In genomic region chr3:84218498-84218897, GRCm38 (mm10) we compare ENCODE assay signal across 12 mouse cellular contexts. TPM values are rescaled to one million over a fixed set of nuclear protein-coding genes. Genes with fewer than 3 reads are reported as not detected.
DNase-seq lines count a peak whose midpoint lies in the region; ATAC-seq lines count a peak whose summit lies in the region.
"Had no signal": no experiment of that assay in that cellular context is flagged by ENCODE, and none has a peak within 500 bp of the region (broad histone marks: within the 10 kb centered on the region; RNA-seq: fewer than 3 reads in every experiment).

No protein-coding gene starts in this region.

- peaks cover 68% of the 10 kb centered on the region for H3K4me1 ChIP-seq in embryonic facial prominence, embryonic 13.5 days
- H3K4me1 ChIP-seq in hindbrain, embryonic 12.5 days: peaks cover 57% of the 10 kb centered on the region
- peaks cover 66% of the 10 kb centered on the region for H3K4me1 ChIP-seq in midbrain, embryonic 15.5 days
- H3K4me1 ChIP-seq in kidney, embryonic 14.5 days (ENCODE audit: control insufficient read depth, insufficient read depth, low read length): peaks cover 14% of the 10 kb centered on the region; the same call in 1 of the 2 replicates

- 31% methylated on average over 2 of the region's 2 CpGs for WGBS in embryonic facial prominence, embryonic 13.5 days
- 42% methylated on average over 2 of the region's 2 CpGs for WGBS in hindbrain, embryonic 12.5 days
- WGBS in midbrain, embryonic 15.5 days: 44% methylated on average over 2 of the region's 2 CpGs
- WGBS in kidney, embryonic 14.5 days: 62% methylated on average over 2 of the region's 2 CpGs

- H3K27me3 ChIP-seq in embryonic facial prominence, embryonic 13.5 days: no peaks in the 10 kb centered on the region
- H3K27me3 ChIP-seq in hindbrain, embryonic 12.5 days: no peaks in the 10 kb centered on the region
- H3K27me3 ChIP-seq in midbrain, embryonic 15.5 days (replicated peaks): no peaks in the 10 kb centered on the region
- no peaks in the 10 kb centered on the region for H3K27me3 ChIP-seq in kidney, embryonic 14.5 days (ENCODE audit: control insufficient read depth, insufficient read depth, low read length)

- ATAC-seq in embryonic facial prominence, embryonic 13.5 days (ENCODE audit: insufficient number of reproducible peaks, insufficient read depth, low FRiP score, low TSS enrichment, low read depth): no peak
- ATAC-seq in hindbrain, embryonic 12.5 days (ENCODE audit: low FRiP score): no peak
- no peak for ATAC-seq in midbrain, embryonic 15.5 days (replicated peaks)
- ATAC-seq in kidney, embryonic 14.5 days (ENCODE audit: low FRiP score, low TSS enrichment): no peak

- 0 out of 2 replicates have a peak overlapping the region, but pooled peaks have one; percentile 52 for H3K9ac ChIP-seq in embryonic facial prominence, embryonic 13.5 days
- peak overlapping the region; percentile 44; the same call in 1 of the 2 replicates for H3K9ac ChIP-seq in hindbrain, embryonic 12.5 days
- H3K9ac ChIP-seq in midbrain, embryonic 15.5 days: peak overlapping the region; percentile 34
- H3K9ac ChIP-seq in kidney, embryonic 14.5 days (ENCODE audit: low read depth, low read length): no peak overlapping the region
- H3K9ac ChIP-seq: liver, embryonic 14.5 days had no signal

- no peaks in the 10 kb centered on the region for H3K36me3 ChIP-seq in embryonic facial prominence, embryonic 13.5 days
- no peaks in the 10 kb centered on the region for H3K36me3 ChIP-seq in hindbrain, embryonic 12.5 days
- H3K36me3 ChIP-seq in midbrain, embryonic 15.5 days (replicated peaks): no peaks in the 10 kb centered on the region
- H3K36me3 ChIP-seq in kidney, embryonic 14.5 days (ENCODE audit: control insufficient read depth, insufficient read depth, low read length): no peaks in the 10 kb centered on the region

- peak; percentile 63 for DNase-seq in NIH3T3 (ENCODE audit: low read depth)
- no peak for DNase-seq in right cerebral cortex, postnatal 14 days
- no peak for DNase-seq in lung, postnatal 14 days
- DNase-seq: kidney, adult 8-10 months; thymus, adult 2 months had no signal

- H3K9me3 ChIP-seq in embryonic facial prominence, embryonic 13.5 days: no peaks in the 10 kb centered on the region
- no peaks in the 10 kb centered on the region for H3K9me3 ChIP-seq in hindbrain, embryonic 12.5 days (replicated peaks)
- H3K9me3 ChIP-seq in midbrain, embryonic 15.5 days: no peaks in the 10 kb centered on the region
- H3K9me3 ChIP-seq in kidney, embryonic 14.5 days (ENCODE audit: control insufficient read depth, low read length): no peaks in the 10 kb centered on the region

- H3K4me3 ChIP-seq in embryonic facial prominence, embryonic 13.5 days: 0 out of 2 replicates have a peak overlapping the region, but pooled peaks have one; percentile 10
- H3K4me3 ChIP-seq in hindbrain, embryonic 12.5 days: peak overlapping the region; percentile 55
- H3K4me3 ChIP-seq in midbrain, embryonic 15.5 days: peak overlapping the region; percentile 55
- H3K4me3 ChIP-seq in kidney, embryonic 14.5 days (ENCODE audit: low read length): no peak overlapping the region

- peak overlapping the region; percentile 72 for H3K27ac ChIP-seq in embryonic facial prominence, embryonic 13.5 days
- no peak overlapping the region for H3K27ac ChIP-seq in hindbrain, embryonic 12.5 days
- H3K27ac ChIP-seq in midbrain, embryonic 15.5 days: no peak overlapping the region
- no peak overlapping the region for H3K27ac ChIP-seq in kidney, embryonic 14.5 days (ENCODE audit: low read depth, low read length)
- H3K27ac ChIP-seq: liver, embryonic 14.5 days had no signal

- H3K4me2 ChIP-seq in embryonic facial prominence, embryonic 13.5 days: peak overlapping the region; percentile 82
- H3K4me2 ChIP-seq in hindbrain, embryonic 12.5 days (replicated peaks): peak overlapping the region; percentile 69
- peak overlapping the region; percentile 69 for H3K4me2 ChIP-seq in midbrain, embryonic 15.5 days
- no peak overlapping the region for H3K4me2 ChIP-seq in kidney, embryonic 14.5 days (replicated peaks; ENCODE audit: low read depth, low read length)

RNA-seq across cellular contexts. Expression of gene Gm6525, which starts 44.6 kb away (rescaled TPM):
- polyA plus RNA-seq in embryonic facial prominence, embryonic 13.5 days (2015; fragmentation: Nextera tagmentation; extraction: Ambion mirVana): 1.2 and 1.6 TPM in 2 replicates
- polyA plus RNA-seq in hindbrain, embryonic 12.5 days (2016; fragmentation: Nextera tagmentation; extraction: Ambion mirVana): 1.4 and 2.4 TPM in 2 replicates
- 2.0 and 2.5 TPM in 2 replicates for polyA plus RNA-seq in midbrain, embryonic 15.5 days (2015; fragmentation: Nextera tagmentation; extraction: Ambion mirVana)
- polyA plus RNA-seq in kidney, embryonic 14.5 days (2014; fragmentation: Nextera tagmentation; extraction: Ambion mirVana): 0.44 and 1.1 TPM in 2 replicates
- polyA plus RNA-seq: gonadal fat pad, adult 2 months; small intestine, adult 2 months; thymus, adult 2 months had no signal
